Mouse (Mus musculus) stomach, postnatal 0 days (tissue): ENCODE results near the gene Frem3.

ENCODE experiments used
- CTCF ChIP-seq: IDR thresholded peaks from 2 replicates; pipeline ENCODE4 v1.5.1; 2016; ENCODE audit warnings: antibody characterized with exemption, low read depth, mild to moderate bottlenecking, moderate library complexity
- EP300 ChIP-seq: optimal IDR thresholded peaks from 2 replicates; pipeline ENCODE3; 2016; ENCODE audit warnings: antibody characterized with exemption

DNA sequence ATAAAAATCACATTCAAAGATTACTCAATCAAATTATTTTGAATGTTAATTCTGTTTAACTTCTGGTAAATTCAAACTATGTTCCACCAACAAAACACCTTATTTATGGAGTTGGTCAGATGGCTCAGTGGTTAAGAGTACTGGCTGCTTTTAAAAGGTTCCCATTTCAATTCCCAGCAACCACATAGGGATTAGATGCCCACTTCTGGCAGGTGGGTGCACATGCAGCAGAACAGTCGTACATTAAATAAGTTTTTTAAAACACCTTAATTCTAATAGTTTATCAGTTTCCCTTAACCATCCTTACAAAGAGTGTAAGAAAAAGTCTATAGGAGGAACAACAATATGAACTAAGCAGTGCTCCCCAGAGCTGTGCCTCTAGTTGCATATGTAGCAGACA lies 103.6 kb downstream of the Frem3 start:
- TF ChIP-seq CTCF: no peak
- TF ChIP-seq EP300: no peak
